24 mouse cellular contexts compared by ENCODE assay signal in genomic region chr2:11699905-11700304, GRCm38 (mm10). TPM values are rescaled to one million over a fixed set of nuclear protein-coding genes. Genes with fewer than 3 reads are reported as not detected.
"Had no signal": no experiment of that assay in that cellular context is flagged by ENCODE, and none has a peak within 500 bp of the region (broad histone marks: within the 10 kb centered on the region; RNA-seq: fewer than 3 reads in every experiment).

No protein-coding gene starts in this region.

- H3K27me3 ChIP-seq: limb, embryonic 15.5 days; liver, embryonic 13.5 days; neural tube, embryonic 12.5 days; stomach, embryonic 15.5 days had no signal

- ATAC-seq: midbrain, embryonic 13.5 days had no signal

- H3K9me3 ChIP-seq: kidney, embryonic 15.5 days; limb, embryonic 12.5 days; limb, embryonic 15.5 days; liver, embryonic 13.5 days; midbrain, embryonic 10.5 days; midbrain, embryonic 13.5 days; neural tube, embryonic 12.5 days; neural tube, embryonic 15.5 days; stomach, embryonic 15.5 days had no signal

- H3K9ac ChIP-seq: kidney, embryonic 15.5 days; limb, embryonic 12.5 days; limb, embryonic 15.5 days; liver, embryonic 13.5 days; midbrain, embryonic 13.5 days; neural tube, embryonic 12.5 days; neural tube, embryonic 15.5 days; stomach, embryonic 15.5 days had no signal

- H3K36me3 ChIP-seq: kidney, embryonic 15.5 days; limb, embryonic 12.5 days; limb, embryonic 15.5 days; liver, embryonic 13.5 days; midbrain, embryonic 10.5 days; midbrain, embryonic 13.5 days; neural tube, embryonic 12.5 days; neural tube, embryonic 15.5 days; stomach, embryonic 15.5 days had no signal

- DNase-seq: kidney, adult 8-10 months; kidney, postnatal 10 days; kidney, postnatal 36 days; layer of hippocampus, postnatal 36 days; left cerebral cortex, postnatal 4 days; liver, embryonic 13.5 days; lung, adult 2 months; lung, postnatal 14 days; lung, postnatal 4 days; right cerebral cortex, adult 18-20 months; right cerebral cortex, postnatal 25 days; spleen, adult 18-20 months; thymus, postnatal 25 days had no signal

- H3K4me3 ChIP-seq: kidney, embryonic 15.5 days; left cerebral cortex, adult 2 months; limb, embryonic 12.5 days; limb, embryonic 15.5 days; liver, embryonic 13.5 days; midbrain, embryonic 10.5 days; midbrain, embryonic 13.5 days; neural tube, embryonic 12.5 days; neural tube, embryonic 15.5 days; stomach, embryonic 15.5 days had no signal

- H3K4me2 ChIP-seq: kidney, embryonic 15.5 days; limb, embryonic 12.5 days; limb, embryonic 15.5 days; liver, embryonic 13.5 days; midbrain, embryonic 13.5 days; neural tube, embryonic 12.5 days; neural tube, embryonic 15.5 days; stomach, embryonic 15.5 days had no signal

- H3K4me1 ChIP-seq: kidney, embryonic 15.5 days; limb, embryonic 12.5 days; limb, embryonic 15.5 days; midbrain, embryonic 13.5 days; neural tube, embryonic 12.5 days; neural tube, embryonic 15.5 days; stomach, embryonic 15.5 days had no signal

- H3K27ac ChIP-seq: kidney, embryonic 15.5 days; left cerebral cortex, adult 2 months; limb, embryonic 12.5 days; limb, embryonic 15.5 days; liver, embryonic 13.5 days; midbrain, embryonic 10.5 days; midbrain, embryonic 13.5 days; neural tube, embryonic 12.5 days; neural tube, embryonic 15.5 days; stomach, embryonic 15.5 days had no signal

RNA-seq across cellular contexts. Expression of gene Il2ra, which starts 57.3 kb away (rescaled TPM):
- total RNA-seq: layer of hippocampus, postnatal 10 days; left cerebral cortex, postnatal 4 days had no signal
- polyA plus RNA-seq: kidney, embryonic 15.5 days; limb, embryonic 12.5 days; limb, embryonic 15.5 days; liver, embryonic 13.5 days; liver, embryonic 16.5 days; midbrain, embryonic 10.5 days; neural tube, embryonic 12.5 days; neural tube, embryonic 15.5 days had no signal
